Mouse (Mus musculus) kidney, postnatal 0 days (tissue): ENCODE measurements around the gene Chd4. TPM values are rescaled to one million over a fixed set of nuclear protein-coding genes. Genes with fewer than 3 reads are reported as not detected.
A peak's percentile ranks its signal among the peaks of the same experiment; 100 is the strongest.

ENCODE experiments used
- ATAC-seq: fragments of 200-750 bp; cut with Nextera tagmentation; replicated peaks from 2 replicates; pipeline ENCODE4 v1.8.0; 2017; ENCODE audit warnings: low read depth, moderate number of reproducible peaks, moderate TSS enrichment, moderate library complexity; ENCODE audit not compliant: low FRiP score
- DNase-seq: peaks from one replicate; pipeline ENCODE4 v3.0.0-alpha.2; 2016; ENCODE audit warnings: low spot score
- H3K27ac ChIP-seq: fragments of 300-500 bp; sonication (generic); 2 replicates; pipeline ENCODE4 v1.5.1; 2014; ENCODE audit warnings: mild to moderate bottlenecking
- H3K27me3 ChIP-seq: fragments of 300-500 bp; sonication (generic); 2 replicates; pipeline ENCODE4 v1.6.1; 2014; ENCODE audit warnings: low read length, mixed read lengths; ENCODE audit not compliant: insufficient read depth
- H3K36me3 ChIP-seq: fragments of 300-500 bp; sonication (generic); 2 replicates; pipeline ENCODE4 v1.6.1; 2014; ENCODE audit warnings: low read length, mixed read lengths; ENCODE audit not compliant: insufficient read depth
- H3K4me1 ChIP-seq: fragments of 300-500 bp; sonication (generic); replicated peaks from 2 replicates; pipeline ENCODE4 v1.6.1; 2014; ENCODE audit warnings: antibody characterized with exemption, low read length, mixed read lengths; ENCODE audit not compliant: insufficient read depth
- H3K4me2 ChIP-seq: fragments of 300-500 bp; sonication (generic); 2 replicates; pipeline ENCODE4 v1.6.1; 2014; ENCODE audit warnings: mild to moderate bottlenecking, low read length, moderate library complexity, mixed read lengths
- H3K4me3 ChIP-seq: fragments of 300-500 bp; sonication (generic); replicated peaks from 2 replicates; pipeline ENCODE4 v1.5.1; 2014; ENCODE audit warnings: low read depth, low read length
- H3K9ac ChIP-seq: fragments of 300-500 bp; sonication (generic); 2 replicates; pipeline ENCODE4 v1.6.1; 2014; ENCODE audit warnings: low read depth, low read length
- H3K9me3 ChIP-seq: fragments of 300-500 bp; sonication (generic); replicated peaks from 2 replicates; pipeline ENCODE4 v1.6.1; 2016; ENCODE audit warnings: low read length, inconsistent platforms, mixed read lengths
- CTCF ChIP-seq: IDR thresholded peaks from 2 replicates; pipeline ENCODE4 v1.5.1; 2016; ENCODE audit warnings: antibody characterized with exemption, low read depth, mild to moderate bottlenecking, moderate library complexity
- WGBS: fragments of 180-500 bp; shearing (Covaris S2); extraction: QIAGEN DNeasy Blood & Tissue Kit; methylation state at CpG from one replicate; pipeline ENCODE4 v1.1.7; 2014; 5-methylcytosine and 5-hydroxymethylcytosine counted together
- polyA plus RNA-seq: library from polyadenylated mRNA; unstranded; fragments of >200 nt; fragmentation: Nextera tagmentation; extraction: Ambion mirVana; gene quantifications from 2 replicates; pipeline ENCODE4 v1.2.1, GENCODE M21; 2015

Gene Chd4
- polyA plus RNA-seq, 1 experiment from 2014 or later = 64.2 TPM

DNA sequence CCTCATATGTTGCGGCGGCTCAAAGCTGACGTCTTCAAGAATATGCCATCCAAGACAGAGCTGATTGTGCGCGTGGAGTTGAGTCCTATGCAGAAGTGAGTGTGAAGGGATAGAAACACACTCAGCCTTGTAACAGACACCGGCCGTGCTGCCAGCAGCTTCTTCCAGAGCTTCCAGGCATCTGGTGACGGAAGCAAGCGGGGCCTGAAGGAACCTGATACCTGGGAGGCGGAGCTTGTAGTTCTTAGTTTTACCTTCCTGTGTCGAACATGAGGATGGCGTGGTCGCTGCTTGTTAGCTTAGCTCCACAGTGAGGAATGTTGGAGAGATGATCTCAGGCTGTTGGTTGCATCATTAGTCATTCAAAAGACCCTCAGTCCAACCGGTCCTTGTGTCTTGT is 13.6 kb downstream of the Chd4 start:
- Histone ChIP-seq H3K27ac (no peak overlapping the region), H3K4me2 (no peak overlapping the region), H3K27me3 (no peaks in the 10 kb centered on the region), H3K9me3 (no peaks in the 10 kb centered on the region), H3K36me3 (peaks cover 95% of the 10 kb centered on the region), H3K4me1 (no peaks in the 10 kb centered on the region), H3K9ac (no peak overlapping the region), H3K4me3 (no peak overlapping the region)
- no peak for TF ChIP-seq CTCF
- no peak for ATAC-seq
- DNase-seq = no peak
- WGBS = 72% methylated on average over 14 of the region's 14 CpGs

DNA sequence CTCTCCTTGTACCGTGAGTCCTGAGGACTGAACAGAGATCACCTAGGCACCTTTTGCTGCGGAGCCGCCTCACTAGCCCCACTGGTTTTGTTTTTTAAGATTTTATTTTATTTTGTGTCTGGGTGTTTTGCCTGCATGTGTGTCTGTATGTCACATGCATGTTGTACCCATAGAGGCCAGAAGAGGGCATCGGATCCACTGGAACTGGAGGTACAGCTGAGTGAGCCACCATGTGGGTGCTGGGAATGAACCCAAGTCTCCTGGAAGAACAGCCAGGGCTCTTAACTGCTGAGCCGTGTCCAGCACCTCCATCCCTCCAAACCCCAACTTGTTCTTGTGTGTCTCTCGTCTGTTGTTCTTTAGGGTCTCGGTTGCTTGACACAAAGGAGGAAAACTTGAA is 15.1 kb downstream of the Chd4 start:
- no peaks in the 10 kb centered on the region for H3K4me1 ChIP-seq
- peaks cover 88% of the 10 kb centered on the region for H3K36me3 ChIP-seq
- TF ChIP-seq CTCF = peak; percentile 67
- WGBS = 90% methylated on average over 7 of the region's 7 CpGs
- no peak overlapping the region for H3K4me3 ChIP-seq
- ATAC-seq = no peak
- H3K9ac ChIP-seq = no peak overlapping the region
- no peak overlapping the region for H3K27ac ChIP-seq
- H3K9me3 ChIP-seq = no peaks in the 10 kb centered on the region
- no peak overlapping the region for H3K4me2 ChIP-seq
- H3K27me3 ChIP-seq = no peaks in the 10 kb centered on the region
- DNase-seq = no peak

DNA sequence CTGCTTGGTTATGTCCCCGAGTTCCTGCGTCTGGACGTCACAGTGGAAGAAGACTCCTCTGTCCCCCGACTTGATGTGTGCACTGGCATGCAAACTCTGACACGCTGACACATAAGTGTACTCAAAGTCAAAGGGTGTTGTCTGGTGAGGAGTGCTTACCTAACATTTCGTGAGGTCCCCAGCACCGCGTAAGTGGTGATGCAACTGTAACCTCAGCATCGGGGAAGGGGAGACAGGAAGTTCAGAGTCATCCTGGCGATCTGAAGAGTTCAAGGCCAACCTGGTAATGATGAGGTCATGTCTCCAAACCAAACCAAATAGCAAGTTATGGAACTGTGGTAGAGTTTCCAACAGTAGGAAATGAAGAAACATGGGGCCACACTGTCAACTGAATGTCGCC is 16.8 kb downstream of the Chd4 start:
- 90% methylated on average over 11 of the region's 11 CpGs for WGBS
- no peaks in the 10 kb centered on the region for H3K4me1 ChIP-seq
- H3K27me3 ChIP-seq = no peaks in the 10 kb centered on the region
- H3K36me3 ChIP-seq = peaks cover 85% of the 10 kb centered on the region
- no peak for DNase-seq
- no peak for ATAC-seq
- H3K4me2 ChIP-seq = no peak overlapping the region
- no peak overlapping the region for H3K4me3 ChIP-seq
- no peak overlapping the region for H3K27ac ChIP-seq
- H3K9ac ChIP-seq = no peak overlapping the region
- no peaks in the 10 kb centered on the region for H3K9me3 ChIP-seq
- TF ChIP-seq CTCF = no peak

DNA sequence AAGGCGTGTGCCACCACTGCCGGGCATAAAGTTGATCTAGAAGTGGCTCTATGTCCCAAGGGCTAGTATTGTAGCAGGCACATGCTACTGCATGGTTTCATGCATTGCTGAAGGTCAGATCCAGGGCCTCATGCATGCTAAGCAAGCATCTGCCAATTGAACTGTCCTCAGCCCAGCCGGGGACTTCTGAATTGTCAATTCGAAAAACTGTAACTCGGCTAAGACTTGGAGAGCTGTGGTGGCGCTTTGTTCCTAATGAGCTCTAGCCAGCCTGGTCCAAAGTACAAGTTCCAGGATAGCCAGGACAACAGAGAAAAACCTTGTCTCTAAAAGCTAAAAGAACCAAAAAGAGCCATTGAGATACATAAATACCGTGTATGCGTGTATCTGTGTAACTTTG is 23.6 kb downstream of the Chd4 start:
- H3K4me2 ChIP-seq = no peak overlapping the region
- peaks cover 81% of the 10 kb centered on the region for H3K36me3 ChIP-seq
- WGBS = 89% methylated on average over 8 of the region's 8 CpGs
- TF ChIP-seq CTCF = no peak
- H3K9ac ChIP-seq = no peak overlapping the region
- H3K9me3 ChIP-seq = no peaks in the 10 kb centered on the region
- DNase-seq = no peak
- H3K27ac ChIP-seq = no peak overlapping the region
- no peaks in the 10 kb centered on the region for H3K27me3 ChIP-seq
- H3K4me3 ChIP-seq = no peak overlapping the region
- no peaks in the 10 kb centered on the region for H3K4me1 ChIP-seq
- ATAC-seq = no peak

DNA sequence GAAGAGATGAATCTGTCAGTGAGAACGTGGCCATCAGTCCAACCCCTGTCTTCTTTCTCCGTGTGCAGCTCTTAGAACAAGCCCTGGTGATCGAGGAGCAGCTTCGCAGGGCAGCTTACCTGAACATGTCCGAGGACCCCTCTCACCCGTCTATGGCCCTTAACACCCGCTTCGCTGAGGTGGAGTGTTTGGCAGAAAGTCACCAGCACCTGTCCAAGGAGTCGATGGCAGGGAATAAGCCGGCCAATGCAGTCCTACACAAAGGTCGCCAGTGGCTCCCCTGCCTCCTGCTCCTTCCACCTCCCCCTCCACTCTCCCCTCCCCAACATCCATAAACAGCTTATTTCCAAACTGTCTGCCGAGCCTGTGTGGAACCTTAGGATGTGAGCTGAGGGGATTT is 32.9 kb downstream of the Chd4 start:
- Histone ChIP-seq H3K4me2 (no peak overlapping the region), H3K9me3 (no peaks in the 10 kb centered on the region), H3K36me3 (peaks cover 48% of the 10 kb centered on the region), H3K4me3 (no peak overlapping the region), H3K27ac (no peak overlapping the region), H3K27me3 (no peaks in the 10 kb centered on the region), H3K9ac (no peak overlapping the region), H3K4me1 (peaks cover 3% of the 10 kb centered on the region; the same call in 1 of the 2 replicates)
- ATAC-seq (no peak), DNase-seq (no peak)
- no peak for TF ChIP-seq CTCF
- 88% methylated on average over 12 of the region's 12 CpGs for WGBS

DNA sequence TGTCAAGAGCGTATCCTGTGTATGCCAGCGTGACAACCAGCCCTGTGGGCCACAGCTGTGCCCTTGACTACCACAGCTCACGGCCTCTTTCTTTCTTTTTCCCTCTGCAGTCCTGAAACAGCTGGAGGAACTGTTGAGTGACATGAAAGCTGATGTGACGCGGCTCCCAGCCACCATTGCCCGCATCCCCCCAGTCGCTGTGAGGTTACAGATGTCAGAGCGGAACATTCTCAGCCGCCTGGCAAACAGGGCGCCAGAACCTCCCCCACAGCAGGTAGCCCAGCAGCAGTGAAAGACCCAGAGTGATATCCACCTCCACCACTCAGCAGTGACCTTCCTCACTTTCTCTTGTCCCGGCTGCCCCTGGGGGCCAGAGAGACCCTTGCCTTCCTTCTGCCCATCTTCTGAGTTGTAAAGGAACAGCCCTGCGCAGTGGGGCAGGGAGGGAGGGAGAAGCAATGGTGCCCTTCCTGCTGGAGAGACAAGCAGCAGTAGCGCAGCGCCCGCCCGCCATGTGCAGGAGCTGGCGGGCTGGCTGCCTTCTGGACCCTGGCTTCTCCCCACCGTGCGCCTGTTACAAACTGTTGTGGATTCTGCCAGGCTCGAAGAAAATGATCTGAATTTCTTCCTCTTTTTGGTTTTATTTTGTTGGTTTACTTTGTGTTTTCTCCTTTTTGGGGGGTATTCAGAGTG is 34.1 kb downstream of the Chd4 start:
- TF ChIP-seq CTCF = no peak
- Histone ChIP-seq H3K36me3 (peaks cover 49% of the 10 kb centered on the region), H3K4me2 (no peak overlapping the region), H3K9me3 (no peaks in the 10 kb centered on the region), H3K27ac (no peak overlapping the region), H3K9ac (no peak overlapping the region), H3K4me3 (no peak overlapping the region), H3K4me1 (peaks cover 3% of the 10 kb centered on the region; the same call in 1 of the 2 replicates), H3K27me3 (no peaks in the 10 kb centered on the region)
- DNase-seq (no peak), ATAC-seq (no peak)
- WGBS = 86% methylated on average over 20 of the region's 20 CpGs
